Mouse (Mus musculus) liver, adult 2 months (tissue): ENCODE results near the gene Tpra1.

Experiments used
- CTCF ChIP-seq: fragments of 200-500 bp; IDR thresholded peaks from 2 replicates; pipeline ENCODE4 v1.5.1; 2011; ENCODE audit warnings: low read depth, low read length, control low read depth
- POLR2A ChIP-seq: fragments of 200-500 bp; IDR thresholded peaks from 2 replicates; pipeline ENCODE4 v1.6.1; 2011; ENCODE audit warnings: low read length, control low read depth; ENCODE audit not compliant: insufficient read depth; ENCODE audit errors: extremely low read depth

DNA sequence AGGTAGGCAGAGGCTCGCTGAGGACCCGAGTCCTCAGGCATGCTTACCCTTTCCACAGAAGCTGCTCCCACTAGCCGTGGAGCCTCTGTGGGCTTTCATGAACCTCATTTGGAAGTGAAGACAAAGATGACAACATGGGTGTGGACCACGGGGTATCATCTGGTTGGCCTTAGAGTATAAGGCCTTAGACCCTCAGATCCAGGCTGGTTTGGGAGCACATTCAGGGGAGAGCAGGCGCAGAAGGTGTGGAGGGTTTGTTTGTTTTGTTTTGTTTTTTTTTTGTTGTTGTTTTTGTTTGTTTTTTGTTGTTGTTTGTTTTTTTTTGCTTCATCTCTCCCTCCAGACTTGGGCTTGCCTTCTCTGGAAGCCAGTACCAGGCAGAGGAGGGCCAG lies 36.6 kb downstream of the Tpra1 start:
- no peak for TF ChIP-seq POLR2A
- TF ChIP-seq CTCF: no peak
